Mouse (Mus musculus) forebrain, embryonic 14.5 days (tissue): ENCODE data around the gene Nucb1. TPM values are rescaled to one million over a fixed set of nuclear protein-coding genes. Genes with fewer than 3 reads are reported as not detected.
A peak's percentile ranks its signal among the peaks of the same experiment; 100 is the strongest.

ENCODE experiments used
- ATAC-seq: fragments of 200-750 bp; cut with Nextera tagmentation; 2 replicates; pipeline ENCODE4 v1.8.0; 2017; ENCODE audit warnings: mild to moderate bottlenecking, moderate library complexity
- DNase-seq: peaks from one replicate; pipeline ENCODE4 v3.0.0-alpha.2; 2015; ENCODE audit warnings: low spot score
- H3K27ac ChIP-seq: fragments of 300-500 bp; sonication (generic); 2 replicates; pipeline ENCODE4 v1.5.1; 2014; ENCODE audit warnings: low read depth, mild to moderate bottlenecking, control low read depth, low read length, moderate library complexity
- H3K27me3 ChIP-seq: fragments of 300-500 bp; sonication (generic); replicated peaks from 2 replicates; pipeline ENCODE4 v1.6.1; 2014; ENCODE audit warnings: low read length, control low read depth, mixed read lengths; ENCODE audit not compliant: control insufficient read depth, insufficient read depth
- H3K36me3 ChIP-seq: fragments of 300-500 bp; sonication (generic); 2 replicates; pipeline ENCODE4 v1.6.1; 2014; ENCODE audit warnings: low read length, control low read depth; ENCODE audit not compliant: control insufficient read depth, insufficient read depth
- H3K4me1 ChIP-seq: fragments of 300-500 bp; sonication (generic); 2 replicates; pipeline ENCODE4 v1.6.1; 2014; ENCODE audit warnings: antibody characterized with exemption, low read length, control low read depth; ENCODE audit not compliant: control insufficient read depth, insufficient read depth
- H3K4me2 ChIP-seq: fragments of 300-500 bp; sonication (generic); 2 replicates; pipeline ENCODE4 v1.6.1; 2014; ENCODE audit warnings: mild to moderate bottlenecking, control low read depth, low read length
- H3K4me3 ChIP-seq: fragments of 300-500 bp; sonication (generic); 2 replicates; pipeline ENCODE4 v1.5.1; 2014; ENCODE audit warnings: low read depth, low read length, control low read depth
- H3K9ac ChIP-seq: fragments of 300-500 bp; sonication (generic); 2 replicates; pipeline ENCODE4 v1.6.1; 2014; ENCODE audit warnings: mild to moderate bottlenecking, low read length, control low read depth, moderate library complexity
- H3K9me3 ChIP-seq: fragments of 300-500 bp; sonication (generic); replicated peaks from 2 replicates; pipeline ENCODE4 v1.6.1; 2016; ENCODE audit warnings: low read length, control low read depth, mixed read lengths; ENCODE audit not compliant: control insufficient read depth
- WGBS: fragments of 180-500 bp; shearing (Covaris S2); extraction: QIAGEN DNeasy Blood & Tissue Kit; methylation state at CpG from one replicate; pipeline ENCODE4 v1.1.7; 2014; 5-methylcytosine and 5-hydroxymethylcytosine counted together
- polyA plus RNA-seq: library from polyadenylated mRNA; unstranded; fragments of >200 nt; fragmentation: Nextera tagmentation; extraction: Ambion mirVana; gene quantifications from 2 replicates; pipeline ENCODE4 v1.2.1, GENCODE M21; 2014

Gene Nucb1
- polyA plus RNA-seq, result 69.0 and 96.5 TPM in 2 replicates

GRCm38 (mm10) chr7:45509912-45510787 lies at the start of gene Nucb1:
Gene Nucb1, minus strand, starts transcription at chr7:45510406.
- peak within 1 kb of the TSS; percentile 75 for H3K27ac ChIP-seq
- peak within 1 kb of the TSS; percentile 79 for H3K9ac ChIP-seq
- WGBS, result under 1% methylated on average over 44 of the region's 44 CpGs
- ATAC-seq, result peak; percentile 92
- peaks cover 9% of the 10 kb centered on the region for H3K4me1 ChIP-seq
- peak within 1 kb of the TSS; percentile 57 for H3K4me3 ChIP-seq
- peak within 1 kb of the TSS; percentile 81 for H3K4me2 ChIP-seq
- DNase-seq, result peak; percentile 97
- H3K27me3 ChIP-seq, result no peaks in the 10 kb centered on the region
- no peaks in the 10 kb centered on the region for H3K9me3 ChIP-seq
- H3K36me3 ChIP-seq, result peaks cover 7% of the 10 kb centered on the region; the same call in 1 of the 2 replicates

GRCm38 (mm10) chr7:45558907-45559306 lies 48.7 kb upstream of the Nucb1 start:
- H3K9ac ChIP-seq, result no peak overlapping the region
- WGBS, result 70% methylated on average over 6 of the region's 6 CpGs

GRCm38 (mm10) chr7:45555787-45556186 lies 45.6 kb upstream of the Nucb1 start:
- Histone ChIP-seq H3K27me3 (no peaks in the 10 kb centered on the region), H3K36me3 (no peaks in the 10 kb centered on the region), H3K27ac (no peak overlapping the region), H3K4me1 (no peaks in the 10 kb centered on the region), H3K4me2 (no peak overlapping the region), H3K9me3 (no peaks in the 10 kb centered on the region), H3K9ac (no peak overlapping the region), H3K4me3 (no peak overlapping the region)
- WGBS, result 24% methylated on average over 8 of the region's 8 CpGs
- no peak for ATAC-seq
- peak; percentile 77 for DNase-seq

More at GRCm38 (mm10) chr7:45558907-45559306, 48.7 kb upstream of the Nucb1 start:
- H3K27ac ChIP-seq, result no peak overlapping the region
- DNase-seq (no peak), ATAC-seq (no peak)
- H3K4me2 ChIP-seq, result no peak overlapping the region
- H3K9me3 ChIP-seq, result no peaks in the 10 kb centered on the region
- H3K36me3 ChIP-seq, result no peaks in the 10 kb centered on the region
- no peaks in the 10 kb centered on the region for H3K4me1 ChIP-seq
- H3K27me3 ChIP-seq, result no peaks in the 10 kb centered on the region
- no peak overlapping the region for H3K4me3 ChIP-seq

- H3K36me3 ChIP-seq, result no peaks in the 10 kb centered on the region
- no peak within 1 kb of the TSS for H3K9ac ChIP-seq
- H3K27me3 ChIP-seq, result no peaks in the 10 kb centered on the region
- no peak within 1 kb of the TSS for H3K27ac ChIP-seq
- no peaks in the 10 kb centered on the region for H3K9me3 ChIP-seq
- no peak within 1 kb of the TSS for H3K4me3 ChIP-seq
- no peaks in the 10 kb centered on the region for H3K4me1 ChIP-seq
- ATAC-seq (no peak), DNase-seq (no peak)
- H3K4me2 ChIP-seq, result no peak within 1 kb of the TSS
- 47% methylated on average over 8 of the region's 8 CpGs for WGBS
Observed at GRCm38 (mm10) chr7:45554744-45555143, 44.5 kb upstream of the Nucb1 start, which contains the start of gene Hsd17b14. Gene Hsd17b14, plus strand, starts transcription at chr7:45554893.

- no peak overlapping the region for H3K27ac ChIP-seq
- H3K9ac ChIP-seq, result no peak overlapping the region
- no peaks in the 10 kb centered on the region for H3K4me1 ChIP-seq
- H3K9me3 ChIP-seq, result no peaks in the 10 kb centered on the region
- no peak overlapping the region for H3K4me3 ChIP-seq
- 90% methylated on average over 2 of the region's 2 CpGs for WGBS
- no peak overlapping the region for H3K4me2 ChIP-seq
- DNase-seq (no peak), ATAC-seq (no peak)
- H3K27me3 ChIP-seq, result no peaks in the 10 kb centered on the region
- no peaks in the 10 kb centered on the region for H3K36me3 ChIP-seq
Observed at GRCm38 (mm10) chr7:45553990-45554389, 43.8 kb upstream of the Nucb1 start.

GRCm38 (mm10) chr7:45553519-45553918 lies 43.3 kb upstream of the Nucb1 start:
- Histone ChIP-seq H3K4me2 (no peak overlapping the region), H3K4me1 (no peaks in the 10 kb centered on the region), H3K27me3 (no peaks in the 10 kb centered on the region), H3K9me3 (no peaks in the 10 kb centered on the region), H3K36me3 (no peaks in the 10 kb centered on the region), H3K27ac (no peak overlapping the region), H3K4me3 (no peak overlapping the region), H3K9ac (no peak overlapping the region)
- 76% methylated on average over 8 of the region's 8 CpGs for WGBS
- DNase-seq (no peak), ATAC-seq (no peak)

GRCm38 (mm10) chr7:45551512-45551883 lies 41.3 kb upstream of the Nucb1 start:
- Histone ChIP-seq H3K9ac (no peak overlapping the region), H3K4me3 (no peak overlapping the region), H3K9me3 (no peaks in the 10 kb centered on the region), H3K27ac (no peak overlapping the region), H3K36me3 (no peaks in the 10 kb centered on the region), H3K27me3 (no peaks in the 10 kb centered on the region), H3K4me1 (no peaks in the 10 kb centered on the region), H3K4me2 (no peak overlapping the region)
- WGBS, result 83% methylated on average over 8 of the region's 8 CpGs
- ATAC-seq (no peak), DNase-seq (no peak)

GRCm38 (mm10) chr7:45550821-45551511 lies 40.8 kb upstream of the Nucb1 start:
- ATAC-seq, result no peak
- H3K27ac ChIP-seq, result no peak overlapping the region
- H3K4me3 ChIP-seq, result no peak overlapping the region
- no peak overlapping the region for H3K9ac ChIP-seq
- H3K36me3 ChIP-seq, result no peaks in the 10 kb centered on the region
- no peaks in the 10 kb centered on the region for H3K9me3 ChIP-seq
- H3K4me2 ChIP-seq, result no peak overlapping the region
- no peak for DNase-seq
- H3K27me3 ChIP-seq, result no peaks in the 10 kb centered on the region
- no peaks in the 10 kb centered on the region for H3K4me1 ChIP-seq
- WGBS, result 83% methylated on average over 11 of the region's 11 CpGs
